Mouse (Mus musculus): ENCODE results near the gene Qrsl1. TPM values are rescaled to one million over a fixed set of nuclear protein-coding genes. Genes with fewer than 3 reads are reported as not detected.

Qrsl1 gene
- total RNA-seq, 2 experiments from 2014 or later = 15.2 to 16.1 TPM

- no peak for DNase-seq (ENCODE audit: low spot score in 2 of 2)
- no peak for TF ChIP-seq CTCF (conservative IDR thresholded peaks at IDR 0.05)
- H3K4me3 ChIP-seq = no peak overlapping the region
- H3K27ac ChIP-seq = no peak overlapping the region
These were observed 8.7 kb upstream of the Qrsl1 start for GRCm38 (mm10) chr10:43910032-43910872.

GRCm38 (mm10) chr10:43904569-43904968, 3.0 kb upstream of the Qrsl1 start:
- no peak overlapping the region for H3K4me3 ChIP-seq
- TF ChIP-seq CTCF (conservative IDR thresholded peaks at IDR 0.05) = no peak
- H3K27ac ChIP-seq = no peak overlapping the region
- no peak for DNase-seq (ENCODE audit: low spot score in 2 of 2)

- no peak for TF ChIP-seq CTCF (conservative IDR thresholded peaks at IDR 0.05)
- peak overlapping the region; percentile 84 for H3K4me3 ChIP-seq
- peak in 1 of 2 experiments; percentile 7 for DNase-seq (ENCODE audit: low spot score in 2 of 2)
- H3K27ac ChIP-seq = peak overlapping the region; percentile 93
These were observed 518 bp downstream of the Qrsl1 start for GRCm38 (mm10) chr10:43900883-43901570.

- Histone ChIP-seq H3K4me3 (no peak overlapping the region), H3K27ac (no peak overlapping the region)
- TF ChIP-seq CTCF (conservative IDR thresholded peaks at IDR 0.05) = no peak
- DNase-seq (ENCODE audit: low spot score in 2 of 2) = no peak
These were observed 3.3 kb downstream of the Qrsl1 start for GRCm38 (mm10) chr10:43898276-43898675.

GRCm38 (mm10) chr10:43896065-43896464, 5.5 kb downstream of the Qrsl1 start:
- DNase-seq (ENCODE audit: low spot score in 2 of 2) = no peak
- Histone ChIP-seq H3K27ac (no peak overlapping the region), H3K4me3 (no peak overlapping the region)
- TF ChIP-seq CTCF (conservative IDR thresholded peaks at IDR 0.05) = no peak

- no peak for TF ChIP-seq CTCF (conservative IDR thresholded peaks at IDR 0.05)
- no peak for DNase-seq (ENCODE audit: low spot score in 2 of 2)
- H3K27ac ChIP-seq = no peak overlapping the region
- H3K4me3 ChIP-seq = no peak overlapping the region
These were observed 8.6 kb downstream of the Qrsl1 start for GRCm38 (mm10) chr10:43892971-43893370.

- no peak for DNase-seq (ENCODE audit: low spot score in 2 of 2)
- TF ChIP-seq CTCF (conservative IDR thresholded peaks at IDR 0.05) = no peak
These were observed 12.6 kb downstream of the Qrsl1 start for GRCm38 (mm10) chr10:43888976-43889375.

GRCm38 (mm10) chr10:43887676-43888075, 13.9 kb downstream of the Qrsl1 start:
- Histone ChIP-seq H3K27ac (no peak overlapping the region), H3K4me3 (no peak overlapping the region)
- DNase-seq (ENCODE audit: low spot score in 2 of 2) = no peak
- no peak for TF ChIP-seq CTCF (conservative IDR thresholded peaks at IDR 0.05)

More at GRCm38 (mm10) chr10:43888976-43889375, 12.6 kb downstream of the Qrsl1 start:
- no peak overlapping the region for H3K27ac ChIP-seq
- no peak overlapping the region for H3K4me3 ChIP-seq

- Histone ChIP-seq H3K27ac (no peak overlapping the region), H3K4me3 (no peak overlapping the region)
- TF ChIP-seq CTCF (conservative IDR thresholded peaks at IDR 0.05) = no peak
- DNase-seq (ENCODE audit: low spot score in 2 of 2) = no peak
These were observed 30.1 kb downstream of the Qrsl1 start for GRCm38 (mm10) chr10:43871458-43871857.

- peak; percentile 88 for TF ChIP-seq CTCF (conservative IDR thresholded peaks at IDR 0.05)
- H3K27ac ChIP-seq = no peak overlapping the region
- DNase-seq (ENCODE audit: low spot score in 2 of 2) = peak in 1 of 2 experiments; percentile 14
These were observed 30.8 kb downstream of the Qrsl1 start for GRCm38 (mm10) chr10:43870752-43871151.

GRCm38 (mm10) chr10:43856351-43856750, 45.2 kb downstream of the Qrsl1 start:
- TF ChIP-seq CTCF (conservative IDR thresholded peaks at IDR 0.05) = no peak
- H3K4me3 ChIP-seq = no peak overlapping the region
- no peak for DNase-seq (ENCODE audit: low spot score in 2 of 2)
- no peak overlapping the region for H3K27ac ChIP-seq

More at GRCm38 (mm10) chr10:43870752-43871151, 30.8 kb downstream of the Qrsl1 start:
- H3K4me3 ChIP-seq = no peak overlapping the region

- H3K27ac ChIP-seq = no peak overlapping the region
- no peak overlapping the region for H3K4me3 ChIP-seq
- DNase-seq (ENCODE audit: low spot score in 2 of 2) = no peak
- TF ChIP-seq CTCF (conservative IDR thresholded peaks at IDR 0.05) = no peak
These were observed 45.6 kb downstream of the Qrsl1 start for GRCm38 (mm10) chr10:43855916-43856315.

- no peak overlapping the region for H3K27ac ChIP-seq
- H3K4me3 ChIP-seq = no peak overlapping the region
- no peak for DNase-seq (ENCODE audit: low spot score in 2 of 2)
- TF ChIP-seq CTCF (conservative IDR thresholded peaks at IDR 0.05) = no peak
These were observed 49.6 kb downstream of the Qrsl1 start for GRCm38 (mm10) chr10:43851898-43852297.

Measured in layer of hippocampus, adult 2 months (tissue).